Mouse (Mus musculus) central nervous system, embryonic 18 days (tissue): Measurements from ENCODE around the gene Hip1. TPM values are rescaled to one million over a fixed set of nuclear protein-coding genes. Genes with fewer than 3 reads are reported as not detected.

Experiments used
- polyA plus RNA-seq: library from polyadenylated mRNA; depleted of rRNA; stranded (reverse); fragments of >200 nt; gene quantifications from 2 replicates; pipeline ENCODE4 v1.2.3, GENCODE M21; 2012; rRNA removed

The Hip1 gene
- polyA plus RNA-seq: 47.1 and 49.1 TPM in 2 replicates

GRCm38 (mm10) chr5:135544865-135545797 is at the start of gene Hip1:
Hip1 (minus strand) TSS chr5:135545120.

GRCm38 (mm10) chr5:135573006-135573405 is 28.1 kb upstream of the Hip1 start, which contains the start of gene Ccl24:
Ccl24 (minus strand) TSS chr5:135573049.

GRCm38 (mm10) chr5:135563469-135563868 is 18.5 kb upstream of the Hip1 start, which contains the start of gene Ccl26:
Ccl26 (minus strand) TSS chr5:135563569.

GRCm38 (mm10) chr5:135394004-135394823 is 150.7 kb downstream of the Hip1 start, which contains the start of gene Pom121:
Pom121 (minus strand) TSS chr5:135394546.

GRCm38 (mm10) chr5:135369787-135370654 is 174.9 kb downstream of the Hip1 start, which contains the start of gene Nsun5:
Nsun5 (plus strand) TSS chr5:135369953.

Other genes starting within 250 kb of the Hip1 start
- gene Fkbp6, start 195.1 kb downstream of the Hip1 start, polyA plus RNA-seq: 0.13 and 0.23 TPM in 2 replicates
- not detected in 2 replicates for gene Trim50, start 191.8 kb downstream of the Hip1 start, polyA plus RNA-seq
- 51.4 and 52.8 TPM in 2 replicates for gene Nsun5, start 175.2 kb downstream of the Hip1 start, polyA plus RNA-seq
- 13.5 and 18.0 TPM in 2 replicates for gene Pom121, start 150.6 kb downstream of the Hip1 start, polyA plus RNA-seq
- gene Ccl26, start 18.4 kb upstream of the Hip1 start, polyA plus RNA-seq: not detected in 2 replicates
- 0.43 and 1.3 TPM in 2 replicates for gene Ccl24, start 27.9 kb upstream of the Hip1 start, polyA plus RNA-seq
- 36.9 and 44.3 TPM in 2 replicates for gene Rhbdd2, start 87.5 kb upstream of the Hip1 start, polyA plus RNA-seq
- 87.9 and 113 TPM in 2 replicates for gene Por, start 124.9 kb upstream of the Hip1 start, polyA plus RNA-seq
- gene Tmem120a, start 199.3 kb upstream of the Hip1 start, polyA plus RNA-seq: 36.4 and 39.3 TPM in 2 replicates
- 0.12 and 0.24 TPM in 2 replicates for gene Styxl1, start 233.3 kb upstream of the Hip1 start, polyA plus RNA-seq
- 431 and 444 TPM in 2 replicates for gene Mdh2, start 233.4 kb upstream of the Hip1 start, polyA plus RNA-seq